9 mouse cellular contexts compared by ENCODE assay signal in the genomic region with DNA sequence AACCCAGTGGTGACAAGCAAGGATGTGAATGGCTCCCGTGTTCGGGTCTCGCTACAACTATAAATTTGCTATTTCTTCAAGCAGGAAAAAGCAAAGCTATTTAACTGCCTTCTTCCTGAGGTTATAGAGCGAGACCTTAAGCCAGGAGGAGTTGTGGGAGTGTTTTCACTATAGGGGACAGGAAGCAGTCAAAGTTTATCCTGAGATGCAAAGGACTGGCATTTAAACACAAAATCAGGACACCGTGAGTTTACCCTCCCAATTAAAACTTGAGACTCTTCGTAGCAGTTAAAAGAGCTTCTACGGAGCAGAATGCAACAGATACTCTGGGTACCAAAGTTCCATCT. TPM values are rescaled to one million over a fixed set of nuclear protein-coding genes. Genes with fewer than 3 reads are reported as not detected.
A peak's percentile ranks its signal among the peaks of the same experiment; 100 is the strongest.
DNase-seq lines count a peak whose midpoint lies in the region; ATAC-seq lines count a peak whose summit lies in the region.
"Had no signal": no experiment of that assay in that cellular context is flagged by ENCODE, and none has a peak within 500 bp of the region (broad histone marks: within the 10 kb centered on the region; RNA-seq: fewer than 3 reads in every experiment).

No protein-coding gene starts in this region.

- no peaks in the 10 kb centered on the region for H3K36me3 ChIP-seq in lung, embryonic 15.5 days
- no peaks in the 10 kb centered on the region for H3K36me3 ChIP-seq in forebrain, embryonic 12.5 days (replicated peaks)
- no peaks in the 10 kb centered on the region for H3K36me3 ChIP-seq in limb, embryonic 13.5 days
- no peaks in the 10 kb centered on the region for H3K36me3 ChIP-seq in stomach, embryonic 14.5 days (ENCODE audit: control insufficient read depth, insufficient read depth, low read length)

- peaks cover 16% of the 10 kb centered on the region; the same call in 1 of the 2 replicates for H3K4me1 ChIP-seq in lung, embryonic 15.5 days
- H3K4me1 ChIP-seq in forebrain, embryonic 12.5 days: peaks cover 31% of the 10 kb centered on the region
- H3K4me1 ChIP-seq in limb, embryonic 13.5 days: peaks cover 38% of the 10 kb centered on the region
- peaks cover 19% of the 10 kb centered on the region for H3K4me1 ChIP-seq in stomach, embryonic 14.5 days (ENCODE audit: control insufficient read depth, insufficient read depth, low read length)

- peak overlapping the region; percentile 93 for H3K9ac ChIP-seq in lung, embryonic 15.5 days
- H3K9ac ChIP-seq in forebrain, embryonic 12.5 days: peak overlapping the region; percentile 95
- H3K9ac ChIP-seq in limb, embryonic 13.5 days: peak overlapping the region; percentile 95
- H3K9ac ChIP-seq in stomach, embryonic 14.5 days (replicated peaks; ENCODE audit: low read depth, low read length): peak overlapping the region; percentile 92

- 5% methylated on average over 7 of the region's 7 CpGs for WGBS in lung, embryonic 15.5 days
- 9% methylated on average over 7 of the region's 7 CpGs for WGBS in forebrain, embryonic 12.5 days
- under 1% methylated on average over 7 of the region's 7 CpGs for WGBS in limb, embryonic 13.5 days
- 4% methylated on average over 7 of the region's 7 CpGs for WGBS in stomach, embryonic 14.5 days

- H3K27ac ChIP-seq in lung, embryonic 15.5 days: peak overlapping the region; percentile 96
- H3K27ac ChIP-seq in forebrain, embryonic 12.5 days: peak overlapping the region; percentile 97
- H3K27ac ChIP-seq in limb, embryonic 13.5 days: peak overlapping the region; percentile 98
- H3K27ac ChIP-seq in stomach, embryonic 14.5 days (ENCODE audit: low read length): peak overlapping the region; percentile 96

- H3K27me3 ChIP-seq in lung, embryonic 15.5 days: no peaks in the 10 kb centered on the region
- no peaks in the 10 kb centered on the region for H3K27me3 ChIP-seq in forebrain, embryonic 12.5 days
- H3K27me3 ChIP-seq in limb, embryonic 13.5 days: no peaks in the 10 kb centered on the region
- no peaks in the 10 kb centered on the region for H3K27me3 ChIP-seq in stomach, embryonic 14.5 days (ENCODE audit: control insufficient read depth, insufficient read depth, low read length)

- DNase-seq in lung, adult 18-20 months: no peak
- DNase-seq in gastrocnemius, postnatal 10 days: no peak
- no peak for DNase-seq in adrenal gland, postnatal 36 days
- DNase-seq: adrenal gland, postnatal 14 days; kidney, adult 9 months had no signal

- H3K9me3 ChIP-seq in lung, embryonic 15.5 days: no peaks in the 10 kb centered on the region
- no peaks in the 10 kb centered on the region for H3K9me3 ChIP-seq in forebrain, embryonic 12.5 days
- H3K9me3 ChIP-seq in limb, embryonic 13.5 days: no peaks in the 10 kb centered on the region
- H3K9me3 ChIP-seq in stomach, embryonic 14.5 days (ENCODE audit: control insufficient read depth, low read depth, low read length): no peaks in the 10 kb centered on the region

- H3K4me2 ChIP-seq in lung, embryonic 15.5 days: peak overlapping the region; percentile 79
- peak overlapping the region; percentile 73 for H3K4me2 ChIP-seq in forebrain, embryonic 12.5 days
- peak overlapping the region; percentile 77 for H3K4me2 ChIP-seq in limb, embryonic 13.5 days (replicated peaks)
- H3K4me2 ChIP-seq in stomach, embryonic 14.5 days (replicated peaks; ENCODE audit: low read depth, low read length): peak overlapping the region; percentile 79

- H3K4me3 ChIP-seq in lung, embryonic 15.5 days: peak overlapping the region; percentile 99
- H3K4me3 ChIP-seq in forebrain, embryonic 12.5 days (replicated peaks): peak overlapping the region; percentile 98
- peak overlapping the region; percentile 97 for H3K4me3 ChIP-seq in limb, embryonic 13.5 days
- H3K4me3 ChIP-seq in stomach, embryonic 14.5 days (ENCODE audit: low read depth, low read length): peak overlapping the region; percentile 99

- no peak for ATAC-seq in lung, embryonic 15.5 days (ENCODE audit: borderline replicate concordance, extremely low read depth, low FRiP score, low TSS enrichment)
- no peak for ATAC-seq in forebrain, embryonic 12.5 days (ENCODE audit: low FRiP score)
- no peak for ATAC-seq in limb, embryonic 13.5 days (ENCODE audit: low FRiP score, low read depth)
- ATAC-seq in stomach, embryonic 14.5 days (ENCODE audit: insufficient number of reproducible peaks, insufficient read depth, low FRiP score, low read depth): no peak

RNA-seq across cellular contexts. Expression of a gene that starts 1.0 kb away (rescaled TPM):
- 44.3 and 46.1 TPM in 2 replicates for polyA plus RNA-seq in lung, embryonic 15.5 days (2015; fragmentation: Nextera tagmentation; extraction: Ambion mirVana)
- polyA plus RNA-seq in forebrain, embryonic 12.5 days (2016; fragmentation: Nextera tagmentation; extraction: Ambion mirVana): 52.6 and 54.1 TPM in 2 replicates
- 42.6 and 42.7 TPM in 2 replicates for polyA plus RNA-seq in limb, embryonic 13.5 days (2015; fragmentation: Nextera tagmentation; extraction: Ambion mirVana)
- 49.2 and 52.4 TPM in 2 replicates for polyA plus RNA-seq in stomach, embryonic 14.5 days (2014; fragmentation: Nextera tagmentation; extraction: Ambion mirVana)
- 10 to 100 TPM; 21.8 to 26.6 TPM for total RNA-seq in gastrocnemius, postnatal 10 days (2021)
- 10 to 100 TPM; 20.1 to 27.4 TPM for total RNA-seq in adrenal gland, postnatal 36 days (2021)
